Mouse (Mus musculus): ENCODE measurements around the gene Gga2. TPM values are rescaled to one million over a fixed set of nuclear protein-coding genes. Genes with fewer than 3 reads are reported as not detected.

Gene Gga2
- polyA plus RNA-seq, 2 experiments: 18.2 to 23.5 TPM

- Histone ChIP-seq H3K4me1 (replicated peaks; ENCODE audit: control insufficient read depth in 2 of 2, insufficient read depth in 2 of 2, low read length in 1 of 2) (no peaks in the 10 kb centered on the region), H3K27ac (no peak overlapping the region), H3K27me3 (ENCODE audit: control insufficient read depth, insufficient read depth, low read length) (no peaks in the 10 kb centered on the region), H3K9ac (replicated peaks) (no peak overlapping the region), H3K4me2 (ENCODE audit: low read depth) (no peak overlapping the region), H3K4me3 (ENCODE audit: insufficient read depth in 1 of 2, low read depth in 2 of 2, low read length in 2 of 2) (no peak overlapping the region), H3K36me3 (replicated peaks; ENCODE audit: control insufficient read depth, insufficient read depth, low read depth) (no peaks in the 10 kb centered on the region; the same call in none of the 2 replicates), H3K9me3 (ENCODE audit: control insufficient read depth, low read length) (no peaks in the 10 kb centered on the region)
- TF ChIP-seq EP300 (IDR thresholded peaks at IDR 0.05; ENCODE audit: low read depth) (no peak), CTCF (IDR thresholded peaks at IDR 0.05; ENCODE audit: low read depth) (no peak)
- WGBS (ENCODE audit: insufficient replicate concordance): 76% methylated on average over 12 of the region's 12 CpGs
- ATAC-seq (ENCODE audit: insufficient read depth): no peak
- DNase-seq (ENCODE audit: low read depth in 3 of 3, low spot score in 3 of 3): no peak
Observed at GRCm38 (mm10) chr7:121955802-121956201, 65.2 kb downstream of the Gga2 start.

GRCm38 (mm10) chr7:121954891-121955669 is 65.9 kb downstream of the Gga2 start:
- no peaks in the 10 kb centered on the region for H3K4me1 ChIP-seq (replicated peaks; ENCODE audit: control insufficient read depth in 2 of 2, insufficient read depth in 2 of 2, low read length in 1 of 2)
- H3K9me3 ChIP-seq (ENCODE audit: control insufficient read depth, low read length): no peaks in the 10 kb centered on the region
- H3K36me3 ChIP-seq (replicated peaks; ENCODE audit: control insufficient read depth, insufficient read depth, low read depth): no peaks in the 10 kb centered on the region; the same call in none of the 2 replicates
- no peak for TF ChIP-seq EP300 (IDR thresholded peaks at IDR 0.05; ENCODE audit: low read depth)
- no peak for TF ChIP-seq CTCF (IDR thresholded peaks at IDR 0.05; ENCODE audit: low read depth)
- H3K4me2 ChIP-seq (ENCODE audit: low read depth): no peak overlapping the region
- H3K27me3 ChIP-seq (ENCODE audit: control insufficient read depth, insufficient read depth, low read length): no peaks in the 10 kb centered on the region
- 73% methylated on average over 11 of the region's 11 CpGs for WGBS (ENCODE audit: insufficient replicate concordance)
- no peak for ATAC-seq (ENCODE audit: insufficient read depth)
- DNase-seq (ENCODE audit: low read depth in 3 of 3, low spot score in 3 of 3): no peak
- H3K27ac ChIP-seq: no peak overlapping the region
- no peak overlapping the region for H3K4me3 ChIP-seq (ENCODE audit: insufficient read depth in 1 of 2, low read depth in 2 of 2, low read length in 2 of 2)
- no peak overlapping the region for H3K9ac ChIP-seq (replicated peaks)

GRCm38 (mm10) chr7:121947513-121947912 is 73.5 kb downstream of the Gga2 start:
- no peak overlapping the region for H3K4me3 ChIP-seq (ENCODE audit: insufficient read depth in 1 of 2, low read depth in 2 of 2, low read length in 2 of 2)
- no peaks in the 10 kb centered on the region for H3K9me3 ChIP-seq (ENCODE audit: control insufficient read depth, low read length)
- H3K36me3 ChIP-seq (replicated peaks; ENCODE audit: control insufficient read depth, insufficient read depth, low read depth): peaks cover 2% of the 10 kb centered on the region
- no peak overlapping the region for H3K27ac ChIP-seq
- DNase-seq (ENCODE audit: low read depth in 3 of 3, low spot score in 3 of 3) (no peak), ATAC-seq (ENCODE audit: insufficient read depth) (no peak)
- no peak overlapping the region for H3K4me2 ChIP-seq (ENCODE audit: low read depth)
- H3K9ac ChIP-seq (replicated peaks): no peak overlapping the region
- 69% methylated on average over 4 of the region's 4 CpGs for WGBS (ENCODE audit: insufficient replicate concordance)
- H3K27me3 ChIP-seq (ENCODE audit: control insufficient read depth, insufficient read depth, low read length): no peaks in the 10 kb centered on the region
- no peaks in the 10 kb centered on the region for H3K4me1 ChIP-seq (replicated peaks; ENCODE audit: control insufficient read depth in 2 of 2, insufficient read depth in 2 of 2, low read length in 1 of 2)
- TF ChIP-seq EP300 (IDR thresholded peaks at IDR 0.05; ENCODE audit: low read depth): no peak
- no peak for TF ChIP-seq CTCF (IDR thresholded peaks at IDR 0.05; ENCODE audit: low read depth)

GRCm38 (mm10) chr7:121946196-121946595 is 74.8 kb downstream of the Gga2 start:
- WGBS (ENCODE audit: insufficient replicate concordance): 78% methylated on average over 5 of the region's 5 CpGs
- TF ChIP-seq CTCF (IDR thresholded peaks at IDR 0.05; ENCODE audit: low read depth) (no peak), EP300 (IDR thresholded peaks at IDR 0.05; ENCODE audit: low read depth) (no peak)
- ATAC-seq (ENCODE audit: insufficient read depth): no peak

GRCm38 (mm10) chr7:121942371-121942770 is 78.7 kb downstream of the Gga2 start:
- ATAC-seq (ENCODE audit: insufficient read depth) (no peak), DNase-seq (ENCODE audit: low read depth in 3 of 3, low spot score in 3 of 3) (no peak)
- H3K27me3 ChIP-seq (ENCODE audit: control insufficient read depth, insufficient read depth, low read length): no peaks in the 10 kb centered on the region
- 76% methylated on average over 2 of the region's 2 CpGs for WGBS (ENCODE audit: insufficient replicate concordance)
- no peak overlapping the region for H3K4me3 ChIP-seq (ENCODE audit: insufficient read depth in 1 of 2, low read depth in 2 of 2, low read length in 2 of 2)
- no peaks in the 10 kb centered on the region for H3K36me3 ChIP-seq (replicated peaks; ENCODE audit: control insufficient read depth, insufficient read depth, low read depth)
- TF ChIP-seq EP300 (IDR thresholded peaks at IDR 0.05; ENCODE audit: low read depth) (no peak), CTCF (IDR thresholded peaks at IDR 0.05; ENCODE audit: low read depth) (no peak)
- H3K27ac ChIP-seq: no peak overlapping the region
- H3K4me1 ChIP-seq (replicated peaks; ENCODE audit: control insufficient read depth in 2 of 2, insufficient read depth in 2 of 2, low read length in 1 of 2): peaks cover 2 to 4% of the 10 kb centered on the region in 2 experiments; a peak in 3 of 4 replicates
- H3K9ac ChIP-seq (replicated peaks): no peak overlapping the region
- no peaks in the 10 kb centered on the region for H3K9me3 ChIP-seq (ENCODE audit: control insufficient read depth, low read length)
- no peak overlapping the region for H3K4me2 ChIP-seq (ENCODE audit: low read depth)

More at GRCm38 (mm10) chr7:121946196-121946595, 74.8 kb downstream of the Gga2 start:
- Histone ChIP-seq H3K9me3 (ENCODE audit: control insufficient read depth, low read length) (no peaks in the 10 kb centered on the region), H3K4me2 (ENCODE audit: low read depth) (no peak overlapping the region), H3K4me1 (replicated peaks; ENCODE audit: control insufficient read depth in 2 of 2, insufficient read depth in 2 of 2, low read length in 1 of 2) (no peaks in the 10 kb centered on the region), H3K9ac (replicated peaks) (no peak overlapping the region), H3K4me3 (ENCODE audit: insufficient read depth in 1 of 2, low read depth in 2 of 2, low read length in 2 of 2) (no peak overlapping the region), H3K36me3 (replicated peaks; ENCODE audit: control insufficient read depth, insufficient read depth, low read depth) (peaks cover 2% of the 10 kb centered on the region), H3K27ac (no peak overlapping the region), H3K27me3 (ENCODE audit: control insufficient read depth, insufficient read depth, low read length) (no peaks in the 10 kb centered on the region)
- no peak for DNase-seq (ENCODE audit: low read depth in 3 of 3, low spot score in 3 of 3)

Measured in liver, embryonic 14.5 days (tissue).